Mouse (Mus musculus): ENCODE results near the gene Ppp2r5e. TPM values are rescaled to one million over a fixed set of nuclear protein-coding genes. Genes with fewer than 3 reads are reported as not detected.

The Ppp2r5e gene
- polyA plus RNA-seq, 1 experiment from 2014 or later, result 20.5 TPM

DNA sequence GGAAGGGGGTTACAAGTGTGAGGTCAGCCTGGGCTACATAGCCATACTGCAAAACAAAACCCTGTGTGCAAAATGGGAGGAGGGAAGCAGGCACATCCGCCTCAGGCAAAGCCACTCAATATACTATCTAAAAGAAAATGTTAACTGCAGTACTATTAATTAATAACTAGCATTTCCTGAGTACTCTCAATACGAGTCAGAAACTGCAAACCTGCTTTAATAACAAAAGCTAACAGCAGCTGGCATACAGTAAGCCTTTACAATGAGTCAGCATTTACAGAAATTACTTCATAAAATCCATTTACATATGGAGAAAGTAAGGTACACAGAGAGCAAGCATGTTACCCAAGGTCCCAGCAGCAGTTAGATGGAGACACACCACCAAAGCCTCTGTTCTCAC, 64.2 kb downstream of the Ppp2r5e start:
- no peak for ATAC-seq (ENCODE audit: low FRiP score, low read depth)
- Histone ChIP-seq H3K9me3 (no peaks in the 10 kb centered on the region), H3K4me3 (no peak overlapping the region), H3K9ac (no peak overlapping the region), H3K27ac (replicated peaks) (no peak overlapping the region), H3K27me3 (no peaks in the 10 kb centered on the region), H3K36me3 (no peaks in the 10 kb centered on the region), H3K4me2 (no peak overlapping the region), H3K4me1 (replicated peaks) (peaks cover 33% of the 10 kb centered on the region)
- WGBS, result 80% methylated on average over 2 of the region's 2 CpGs

DNA sequence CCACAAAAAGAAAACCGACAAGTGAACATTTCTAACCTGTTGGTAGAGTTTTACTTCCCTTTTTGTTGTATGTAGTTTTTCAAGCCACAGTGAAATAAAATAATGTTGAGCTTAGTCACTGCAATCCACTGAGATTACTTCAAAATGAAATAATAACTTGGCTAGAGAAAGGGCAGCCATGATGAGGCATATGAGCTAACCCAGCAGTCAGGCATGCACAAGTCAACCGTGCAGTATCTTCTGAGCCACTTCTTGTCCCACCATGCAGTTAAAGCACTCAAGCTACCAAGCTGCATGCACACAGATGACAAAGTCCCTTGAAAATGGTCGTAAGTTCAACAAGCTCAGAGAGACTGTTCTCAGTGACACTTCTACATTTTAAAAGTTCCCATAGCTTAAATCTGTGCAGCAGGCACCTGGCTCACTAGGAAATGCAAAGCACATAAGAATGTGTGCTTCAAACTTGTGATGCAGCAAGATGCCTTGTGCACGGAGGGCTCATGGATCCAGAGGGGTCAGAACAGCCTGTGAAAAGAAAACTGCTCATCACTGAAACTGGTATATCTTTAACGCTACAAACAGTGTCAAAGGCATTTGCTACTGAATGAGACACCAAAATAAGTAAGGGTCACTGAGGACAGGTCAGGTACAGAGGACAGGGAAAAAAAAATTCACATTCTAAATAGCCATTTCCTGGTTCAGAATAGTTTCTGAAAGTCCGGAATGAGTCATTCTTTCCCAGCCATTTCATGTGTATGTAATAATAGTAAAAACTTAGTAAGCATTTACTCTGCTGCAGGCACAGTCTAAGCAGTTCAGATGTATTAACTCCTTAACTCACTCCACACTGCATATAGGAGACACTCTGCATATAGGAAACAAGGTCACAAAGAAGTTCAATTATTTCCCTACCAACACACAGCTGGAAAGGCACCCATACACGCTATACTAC, 66.9 kb downstream of the Ppp2r5e start:
- Histone ChIP-seq H3K9ac (no peak overlapping the region), H3K4me2 (no peak overlapping the region), H3K9me3 (no peaks in the 10 kb centered on the region), H3K27me3 (no peaks in the 10 kb centered on the region), H3K27ac (replicated peaks) (no peak overlapping the region; the same call in 1 of the 2 replicates), H3K4me1 (replicated peaks) (peaks cover 20% of the 10 kb centered on the region), H3K4me3 (no peak overlapping the region), H3K36me3 (no peaks in the 10 kb centered on the region)
- WGBS, result 89% methylated on average over 7 of the region's 7 CpGs
- ATAC-seq (ENCODE audit: low FRiP score, low read depth), result no peak

DNA sequence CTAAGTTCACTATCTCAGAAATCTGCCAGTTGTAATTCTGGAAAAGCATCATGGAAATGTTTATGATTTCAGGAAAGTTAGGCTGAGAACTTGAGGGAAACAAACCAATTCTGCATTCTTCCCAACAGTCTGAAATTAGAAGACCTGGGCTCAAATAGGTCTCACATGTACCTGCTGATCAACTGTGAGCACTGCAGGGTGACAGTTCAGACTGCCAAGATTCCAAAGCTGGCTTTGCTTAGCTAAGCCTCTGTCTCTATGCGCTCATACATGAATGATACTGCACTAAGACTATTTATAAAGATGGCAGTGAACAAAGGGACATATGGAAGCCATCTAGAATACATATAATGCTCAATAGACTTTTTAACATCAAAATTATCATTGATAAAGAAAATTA, 67.7 kb downstream of the Ppp2r5e start:
- Histone ChIP-seq H3K4me1 (replicated peaks) (peaks cover 20% of the 10 kb centered on the region), H3K4me3 (no peak overlapping the region), H3K4me2 (no peak overlapping the region), H3K36me3 (no peaks in the 10 kb centered on the region), H3K27ac (replicated peaks) (no peak overlapping the region), H3K9ac (no peak overlapping the region), H3K27me3 (no peaks in the 10 kb centered on the region), H3K9me3 (no peaks in the 10 kb centered on the region)
- WGBS, result 83% methylated on average over 1 of the region's 1 CpGs
- ATAC-seq (ENCODE audit: low FRiP score, low read depth), result no peak

DNA sequence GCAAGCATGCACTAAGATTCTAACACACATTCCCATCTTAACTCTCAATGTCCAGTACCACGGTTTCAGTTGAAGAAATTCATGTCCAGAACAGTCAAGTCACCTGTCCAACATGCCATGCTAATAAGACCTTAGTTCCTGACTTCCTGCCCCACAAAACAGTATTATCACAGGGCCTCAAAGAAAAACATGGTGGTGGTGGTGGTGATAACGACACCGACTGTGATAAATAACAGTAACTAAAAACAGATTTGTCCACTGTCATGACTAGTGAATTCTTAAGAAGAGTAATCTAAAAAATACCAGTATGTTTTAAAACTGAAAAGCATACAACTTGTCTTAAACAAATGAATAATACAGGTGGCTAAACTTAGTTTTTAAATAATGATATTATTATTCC, 71.8 kb downstream of the Ppp2r5e start:
- H3K27ac ChIP-seq (replicated peaks), result no peak overlapping the region
- H3K36me3 ChIP-seq, result no peaks in the 10 kb centered on the region
- H3K9ac ChIP-seq, result no peak overlapping the region
- H3K4me3 ChIP-seq, result no peak overlapping the region
- peaks cover 12% of the 10 kb centered on the region for H3K4me1 ChIP-seq (replicated peaks)
- no peak for ATAC-seq (ENCODE audit: low FRiP score, low read depth)
- no peaks in the 10 kb centered on the region for H3K27me3 ChIP-seq
- H3K4me2 ChIP-seq, result no peak overlapping the region
- H3K9me3 ChIP-seq, result no peaks in the 10 kb centered on the region
- WGBS, result 90% methylated on average over 3 of the region's 3 CpGs

DNA sequence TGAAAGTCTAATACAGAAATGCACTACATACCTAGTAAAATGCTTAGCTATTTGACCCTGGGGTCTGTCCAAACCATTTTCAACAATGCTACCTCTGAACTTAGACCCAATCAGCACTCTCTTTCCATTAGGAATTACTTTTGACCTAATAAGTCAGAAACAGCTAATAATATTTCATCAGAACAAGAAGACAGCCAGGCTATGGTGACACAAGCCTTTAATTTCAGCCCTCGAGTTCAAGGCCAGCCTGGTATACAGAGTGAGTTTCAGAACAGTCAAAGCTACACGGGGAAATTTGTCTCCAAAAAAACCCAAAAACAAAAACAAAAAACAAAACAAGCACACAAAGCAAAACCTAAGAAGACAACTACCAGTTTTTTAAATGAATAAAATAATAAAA, 73.1 kb downstream of the Ppp2r5e start:
- Histone ChIP-seq H3K9ac (no peak overlapping the region), H3K27ac (replicated peaks) (no peak overlapping the region), H3K4me3 (no peak overlapping the region), H3K4me1 (replicated peaks) (peaks cover 11% of the 10 kb centered on the region), H3K4me2 (no peak overlapping the region), H3K36me3 (no peaks in the 10 kb centered on the region), H3K27me3 (no peaks in the 10 kb centered on the region), H3K9me3 (no peaks in the 10 kb centered on the region)
- ATAC-seq (ENCODE audit: low FRiP score, low read depth), result no peak
- WGBS, result 90% methylated on average over 2 of the region's 2 CpGs

DNA sequence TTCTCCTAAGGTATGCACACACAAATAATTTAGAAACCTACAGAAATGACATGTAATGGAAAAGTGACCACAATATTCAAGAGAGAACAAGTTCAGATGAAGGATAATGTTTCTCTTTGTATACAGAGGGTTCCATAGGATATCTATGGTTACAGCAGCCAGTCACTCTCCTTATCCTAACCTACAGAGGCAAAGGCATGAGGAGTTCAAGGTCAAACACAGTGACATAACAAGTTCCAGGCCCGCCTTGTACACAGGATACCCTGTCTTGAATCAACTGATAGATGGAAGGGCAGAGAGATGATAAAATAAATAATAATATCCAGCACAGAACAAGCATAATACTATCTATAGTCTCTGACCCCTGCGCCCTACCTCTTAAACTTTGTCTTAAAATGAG, 73.7 kb downstream of the Ppp2r5e start:
- H3K4me1 ChIP-seq (replicated peaks), result peaks cover 11% of the 10 kb centered on the region
- WGBS, result 96% methylated on average over 2 of the region's 2 CpGs
- no peaks in the 10 kb centered on the region for H3K9me3 ChIP-seq

DNA sequence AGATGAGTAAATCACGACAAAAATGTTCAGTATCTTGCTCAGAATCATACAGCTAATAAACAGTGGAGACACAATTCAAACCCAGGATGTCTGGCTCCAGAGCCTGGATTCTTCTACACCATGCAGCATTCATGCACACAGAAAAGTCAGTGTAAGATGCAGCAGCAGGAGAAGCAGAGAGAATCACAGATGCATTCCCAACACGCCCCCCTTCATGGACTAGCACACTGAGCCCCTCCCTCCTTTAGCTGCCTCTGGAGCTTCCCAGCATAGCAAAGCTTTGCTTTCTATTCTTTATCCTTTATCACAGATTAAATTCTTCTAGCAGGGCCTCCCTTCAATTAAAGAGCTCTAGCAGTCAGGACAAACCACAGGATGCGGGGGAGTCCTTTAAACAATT, 75.7 kb downstream of the Ppp2r5e start:
- Histone ChIP-seq H3K4me1 (replicated peaks) (peaks cover 11% of the 10 kb centered on the region), H3K36me3 (no peaks in the 10 kb centered on the region), H3K27me3 (no peaks in the 10 kb centered on the region), H3K4me2 (no peak overlapping the region), H3K4me3 (no peak overlapping the region), H3K9me3 (no peaks in the 10 kb centered on the region), H3K9ac (no peak overlapping the region), H3K27ac (replicated peaks) (peak overlapping the region; percentile 57; the same call in 1 of the 2 replicates)
- WGBS, result 53% methylated on average over 3 of the region's 3 CpGs
- ATAC-seq (ENCODE audit: low FRiP score, low read depth), result no peak

More for the DNA sequence above, 73.7 kb downstream of the Ppp2r5e start:
- no peak for ATAC-seq (ENCODE audit: low FRiP score, low read depth)
- Histone ChIP-seq H3K4me2 (no peak overlapping the region), H3K27ac (replicated peaks) (no peak overlapping the region), H3K36me3 (no peaks in the 10 kb centered on the region), H3K9ac (no peak overlapping the region), H3K27me3 (no peaks in the 10 kb centered on the region), H3K4me3 (no peak overlapping the region)

DNA sequence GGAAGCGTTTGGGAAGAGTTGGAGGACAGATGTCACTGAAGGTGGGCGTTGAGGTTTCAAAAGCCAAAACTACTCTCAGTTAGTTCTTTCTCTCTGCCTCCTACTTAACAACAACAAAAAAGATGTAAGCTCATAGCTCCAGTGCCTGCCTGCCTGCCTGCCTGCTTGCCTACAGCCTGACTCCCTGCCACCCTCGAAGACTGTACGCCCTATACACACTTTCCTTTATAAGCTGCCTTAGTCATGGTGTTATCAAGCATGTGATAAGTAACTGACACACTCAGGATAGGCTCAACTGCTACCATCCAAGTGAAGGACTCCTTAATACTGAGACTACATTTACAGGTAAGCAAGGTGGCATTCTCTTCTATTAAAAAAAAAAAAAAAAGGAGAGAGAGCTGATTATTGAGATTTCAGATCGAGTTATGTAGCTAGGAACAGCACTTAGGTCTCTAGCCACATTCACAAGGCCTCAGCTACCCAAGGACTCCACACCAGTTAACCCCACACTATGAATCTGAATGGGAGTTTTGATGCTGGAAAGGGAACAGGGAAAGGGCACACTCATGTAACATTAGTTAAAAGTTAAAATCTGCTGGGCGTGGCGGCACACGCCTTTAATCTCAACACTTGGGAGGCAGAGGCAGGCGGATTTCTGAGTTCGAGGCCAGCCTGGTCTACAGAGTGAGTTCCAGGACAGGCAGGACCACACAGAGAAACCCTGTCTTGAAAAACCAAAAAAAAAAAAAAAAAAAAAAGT, 76.7 kb downstream of the Ppp2r5e start:
- H3K27ac ChIP-seq (replicated peaks), result no peak overlapping the region
- no peaks in the 10 kb centered on the region for H3K9me3 ChIP-seq
- H3K4me3 ChIP-seq, result no peak overlapping the region
- WGBS, result 93% methylated on average over 10 of the region's 10 CpGs
- no peak overlapping the region for H3K9ac ChIP-seq
- H3K4me2 ChIP-seq, result no peak overlapping the region
- peaks cover 11% of the 10 kb centered on the region for H3K4me1 ChIP-seq (replicated peaks)
- H3K27me3 ChIP-seq, result no peaks in the 10 kb centered on the region
- no peak for ATAC-seq (ENCODE audit: low FRiP score, low read depth)
- H3K36me3 ChIP-seq, result no peaks in the 10 kb centered on the region

DNA sequence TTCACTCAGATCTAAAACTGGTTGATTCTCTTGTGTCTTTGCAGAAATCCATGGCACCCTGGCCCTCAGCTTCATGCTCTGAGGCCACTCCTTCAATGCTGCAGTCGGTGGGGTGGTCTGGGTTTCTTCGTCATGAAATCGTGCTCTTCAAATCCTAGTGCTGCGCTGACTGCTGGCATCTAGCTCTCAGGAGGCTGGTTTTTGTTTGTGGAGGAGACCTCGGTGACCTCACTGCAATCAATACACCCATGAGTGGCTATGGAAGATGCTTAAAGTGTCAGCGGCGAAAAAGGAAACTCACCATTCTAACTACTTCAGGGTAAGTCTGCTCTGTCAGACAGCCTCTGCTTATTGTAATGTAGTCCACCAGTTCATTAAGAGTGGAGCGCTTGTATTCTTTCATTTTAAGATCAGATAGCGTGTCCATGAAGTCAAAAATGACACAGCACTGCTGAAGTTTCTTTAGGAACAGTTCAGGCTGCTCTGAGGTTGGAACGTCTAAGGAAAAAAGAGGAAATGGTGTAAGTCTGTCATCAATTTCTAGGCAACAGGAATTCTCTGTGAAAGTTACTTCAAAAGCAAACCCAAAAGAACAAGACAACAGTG, 80.6 kb downstream of the Ppp2r5e start:
- H3K4me2 ChIP-seq, result no peak overlapping the region
- ATAC-seq (ENCODE audit: low FRiP score, low read depth), result no peak
- no peak overlapping the region for H3K4me3 ChIP-seq
- H3K36me3 ChIP-seq, result no peaks in the 10 kb centered on the region
- no peaks in the 10 kb centered on the region for H3K27me3 ChIP-seq
- no peaks in the 10 kb centered on the region for H3K9me3 ChIP-seq
- WGBS, result 48% methylated on average over 10 of the region's 10 CpGs
- H3K27ac ChIP-seq (replicated peaks), result no peak overlapping the region
- peaks cover 5% of the 10 kb centered on the region for H3K4me1 ChIP-seq (replicated peaks)
- H3K9ac ChIP-seq, result no peak overlapping the region

DNA sequence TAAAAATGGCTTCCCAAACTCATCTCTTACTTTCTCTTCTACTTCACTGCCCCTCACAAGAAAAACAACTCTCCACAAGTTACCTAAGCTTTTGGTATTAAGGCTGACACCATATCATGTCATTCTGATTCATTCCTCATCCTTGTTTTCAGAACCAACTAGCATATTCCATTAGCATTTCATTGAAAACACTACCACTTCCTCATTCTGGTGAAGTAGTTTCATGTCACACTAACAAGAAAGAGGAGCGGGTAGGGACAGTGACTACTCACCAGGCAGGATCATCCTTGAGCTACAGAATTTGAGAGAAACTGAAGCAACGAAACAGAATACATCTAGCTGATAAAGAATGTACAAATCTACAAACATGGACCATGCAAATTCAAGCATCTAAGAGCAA, 84.5 kb downstream of the Ppp2r5e start:
- no peak for ATAC-seq (ENCODE audit: low FRiP score, low read depth)
- no peaks in the 10 kb centered on the region for H3K36me3 ChIP-seq
- H3K27ac ChIP-seq (replicated peaks), result no peak overlapping the region
- no peak overlapping the region for H3K4me2 ChIP-seq
- no peaks in the 10 kb centered on the region for H3K4me1 ChIP-seq (replicated peaks)
- H3K9ac ChIP-seq, result no peak overlapping the region
- WGBS, result 92% methylated on average over 2 of the region's 2 CpGs
- H3K27me3 ChIP-seq, result no peaks in the 10 kb centered on the region
- H3K4me3 ChIP-seq, result no peak overlapping the region
- H3K9me3 ChIP-seq, result no peaks in the 10 kb centered on the region

DNA sequence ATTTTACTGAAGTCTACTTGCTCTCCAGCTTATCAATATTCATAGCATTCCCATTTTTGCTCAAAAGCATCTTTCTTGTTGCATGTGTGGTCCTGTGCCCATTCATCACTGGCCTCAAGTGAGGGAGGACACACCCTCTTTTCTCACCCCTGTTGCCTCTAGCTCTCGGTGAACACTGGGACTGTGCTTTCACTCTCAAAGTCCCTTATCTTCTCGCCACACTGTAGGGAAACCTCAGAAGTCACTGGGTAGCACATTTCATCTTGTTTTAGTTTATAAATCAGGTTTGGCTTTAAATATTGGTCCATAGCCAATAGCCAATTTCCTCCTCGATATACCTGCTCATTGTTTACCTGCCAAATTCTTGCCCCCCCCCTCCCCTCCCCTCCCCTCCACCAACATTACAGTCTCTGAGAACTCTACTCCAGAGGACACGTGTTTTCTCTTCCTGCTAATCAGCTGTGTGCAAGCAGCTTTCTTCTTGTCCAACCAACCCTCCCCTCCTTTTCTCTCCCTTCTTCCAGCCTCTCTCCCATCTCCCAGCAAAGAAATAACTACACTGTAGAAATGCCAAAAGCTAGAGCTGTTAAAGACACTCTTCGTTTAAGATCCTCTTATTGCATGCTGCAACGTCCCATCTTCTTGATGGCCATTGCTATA, 90.9 kb downstream of the Ppp2r5e start:
- no peaks in the 10 kb centered on the region for H3K4me1 ChIP-seq (replicated peaks)
- no peak overlapping the region for H3K27ac ChIP-seq (replicated peaks)
- H3K9ac ChIP-seq, result no peak overlapping the region
- no peaks in the 10 kb centered on the region for H3K36me3 ChIP-seq
- no peak overlapping the region for H3K4me2 ChIP-seq
- ATAC-seq (ENCODE audit: low FRiP score, low read depth), result no peak
- H3K27me3 ChIP-seq, result no peaks in the 10 kb centered on the region
- H3K4me3 ChIP-seq, result no peak overlapping the region
- no peaks in the 10 kb centered on the region for H3K9me3 ChIP-seq
- 77% methylated on average over 6 of the region's 6 CpGs for WGBS
